Mouse (Mus musculus) sigmoid colon, adult 10 weeks (tissue): ENCODE data around the gene Hdx. TPM values are rescaled to one million over a fixed set of nuclear protein-coding genes. Genes with fewer than 3 reads are reported as not detected.

Source experiments
- polyA plus RNA-seq: library from polyadenylated mRNA; stranded (reverse); fragments of 350-450 nt; fragmentation: Illumina TruSeq; extraction: RNeasy Lipid Tissue Mini Kit (QIAGEN cat#74804); gene quantifications from one replicate; pipeline ENCODE4 v1.2.3, GENCODE M21; 2014; ENCODE audit warnings: low read depth, low replicate concordance

Gene Hdx
- 0.79 TPM for polyA plus RNA-seq

GRCm38 (mm10) chrX:111696356-111697282 lies at the start of gene Hdx:
Hdx (minus strand) TSS chrX:111697079.

GRCm38 (mm10) chrX:111537859-111538258 lies 159.0 kb downstream of the Hdx start, which contains the start of gene Rps6ka6:
Rps6ka6 (minus strand) TSS chrX:111537959.

Other genes starting within 250 kb of the Hdx start
- gene Rps6ka6, start 159.1 kb downstream of the Hdx start, polyA plus RNA-seq, result 5.0 TPM
- gene Gm45194, start 194.3 kb upstream of the Hdx start, polyA plus RNA-seq, result not detected